Mouse (Mus musculus) MEL (cell line): Measurements from ENCODE around the gene Rpl9-ps6. TPM values are rescaled to one million over a fixed set of nuclear protein-coding genes. Genes with fewer than 3 reads are reported as not detected.

Source experiments
- DNase-seq: peaks from one replicate; pipeline ENCODE4 v3.0.0; 2011; ENCODE audit warnings: low read depth, low spot score
- H3K27ac ChIP-seq: 2 replicates; pipeline ENCODE4 v1.5.1; 2012; ENCODE audit warnings: low read depth, mild to moderate bottlenecking, control low read depth, low read length, moderate library complexity; ENCODE audit not compliant: control insufficient read depth
- H3K27me3 ChIP-seq, 2 experiments: fragments of 150-350 bp in 1 of 2; sonication (generic) in 1 of 2; 2 replicates each; pipeline ENCODE4 v1.6.1; 2012; ENCODE audit warnings: low read length in 2 of 2, mild to moderate bottlenecking in 2 of 2, improper control_type of control experiment in 1 of 2, moderate library complexity in 1 of 2; ENCODE audit not compliant: insufficient read depth in 2 of 2, control insufficient read depth in 1 of 2
- H3K36me3 ChIP-seq, 2 experiments: 2 replicates each; pipeline ENCODE4 v1.6.1; 2012 to 2014; ENCODE audit warnings: low read length in 2 of 2, improper control_type of control experiment in 1 of 2, inconsistent platforms in 1 of 2, mild to moderate bottlenecking in 1 of 2; ENCODE audit not compliant: insufficient read depth in 2 of 2, control insufficient read depth in 1 of 2
- H3K4me1 ChIP-seq, 2 experiments: fragments of 150-350 bp in 1 of 2; sonication (generic) in 1 of 2; 2 replicates each; pipeline ENCODE4 v1.6.1; 2012; ENCODE audit warnings: low read length in 2 of 2, improper control_type of control experiment in 1 of 2, mild to moderate bottlenecking in 1 of 2; ENCODE audit not compliant: insufficient read depth in 2 of 2, control insufficient read depth in 1 of 2
- H3K4me3 ChIP-seq, 2 experiments: fragments of 150-350 bp in 1 of 2; sonication (generic) in 1 of 2; 2 replicates each; pipeline ENCODE4 v1.5.1; 2012; ENCODE audit warnings: low read depth in 2 of 2, low read length in 2 of 2, mild to moderate bottlenecking in 2 of 2, moderate library complexity in 2 of 2, control low read depth in 1 of 2, improper control_type of control experiment in 1 of 2; ENCODE audit not compliant: control insufficient read depth in 1 of 2, insufficient read depth in 1 of 2
- H3K79me2 ChIP-seq: 2 replicates; pipeline ENCODE4 v1.6.1; 2012; ENCODE audit warnings: mild to moderate bottlenecking, low read length, moderate library complexity; ENCODE audit not compliant: control insufficient read depth, poor library complexity, insufficient read depth
- H3K9ac ChIP-seq: 2 replicates; pipeline ENCODE4 v1.6.1; 2012; ENCODE audit warnings: low read depth, mild to moderate bottlenecking, control low read depth, low read length, moderate library complexity; ENCODE audit not compliant: control insufficient read depth, poor library complexity, severe bottlenecking
- H3K9me3 ChIP-seq: fragments of 150-350 bp; sonication (generic); replicated peaks from 2 replicates; pipeline ENCODE4 v1.6.1; 2012; ENCODE audit warnings: mild to moderate bottlenecking, low read length, improper control_type of control experiment, moderate library complexity; ENCODE audit not compliant: insufficient read depth
- BHLHE40 ChIP-seq: IDR thresholded peaks from 2 replicates; pipeline ENCODE4 v1.6.1; 2012; ENCODE audit warnings: low read depth, mild to moderate bottlenecking, inconsistent platforms, low read length, improper control_type of control experiment, borderline replicate concordance
- CHD1 ChIP-seq: IDR thresholded peaks from 2 replicates; pipeline ENCODE4 v1.6.1; 2012; ENCODE audit warnings: low read depth, mild to moderate bottlenecking, inconsistent platforms, low read length, improper control_type of control experiment
- CHD2 ChIP-seq: IDR thresholded peaks from 2 replicates; pipeline ENCODE4 v1.6.1; 2011; ENCODE audit warnings: low read length, improper control_type of control experiment
- CTCF ChIP-seq, 3 experiments: IDR thresholded peaks in 2 of 3; conservative IDR thresholded peaks in 1 of 3; 2 replicates each; pipeline ENCODE4 v1.5.1; 2011 to 2012; ENCODE audit warnings: low read length in 3 of 3, low read depth in 2 of 3, mild to moderate bottlenecking in 2 of 3, improper control_type of control experiment in 1 of 3, inconsistent platforms in 1 of 3, mixed read lengths in 1 of 3, moderate library complexity in 1 of 3; ENCODE audit not compliant: control insufficient read depth in 1 of 3, insufficient read depth in 1 of 3, poor library complexity in 1 of 3, severe bottlenecking in 1 of 3
- E2F4 ChIP-seq: IDR thresholded peaks from 2 replicates; pipeline ENCODE4 v1.6.1; 2011; ENCODE audit warnings: low read depth, low read length, improper control_type of control experiment, borderline replicate concordance
- EP300 ChIP-seq, 2 experiments: IDR thresholded peaks; 2 replicates each; pipeline ENCODE4 v1.6.1; 2011; ENCODE audit warnings: improper control_type of control experiment in 2 of 2, low read length in 2 of 2, low read depth in 1 of 2, mild to moderate bottlenecking in 1 of 2
- ETS1 ChIP-seq: IDR thresholded peaks from 2 replicates; pipeline ENCODE4 v1.6.1; 2012; ENCODE audit warnings: low read depth, mild to moderate bottlenecking, inconsistent platforms, low read length, improper control_type of control experiment, moderate library complexity
- GATA1 ChIP-seq: IDR thresholded peaks from 2 replicates; pipeline ENCODE4 v1.6.1; 2011; ENCODE audit warnings: low read depth, low read length, improper control_type of control experiment
- MAFK ChIP-seq: IDR thresholded peaks from 2 replicates; pipeline ENCODE4 v1.6.1; 2011; ENCODE audit warnings: low read depth, mild to moderate bottlenecking, low read length, improper control_type of control experiment, borderline replicate concordance
- MAZ ChIP-seq: IDR thresholded peaks from 2 replicates; pipeline ENCODE4 v1.6.1; 2012; ENCODE audit warnings: low read depth, mild to moderate bottlenecking, inconsistent platforms, low read length, improper control_type of control experiment
- MEF2A ChIP-seq: IDR thresholded peaks from 2 replicates; pipeline ENCODE4 v1.6.1; 2014; ENCODE audit warnings: low read depth, mild to moderate bottlenecking, inconsistent platforms, low read length, improper control_type of control experiment; ENCODE audit not compliant: poor library complexity, insufficient replicate concordance, severe bottlenecking; ENCODE audit errors: extremely low read depth
- MXI1 ChIP-seq: IDR thresholded peaks from 2 replicates; pipeline ENCODE4 v1.6.1; 2011; ENCODE audit warnings: mild to moderate bottlenecking, low read depth, low read length, improper control_type of control experiment
- MYB ChIP-seq: IDR thresholded peaks from 2 replicates; pipeline ENCODE4 v1.6.1; 2011; ENCODE audit warnings: mild to moderate bottlenecking, low read depth, low read length, improper control_type of control experiment
- MYC ChIP-seq: IDR thresholded peaks from 2 replicates; pipeline ENCODE4 v1.6.1; 2011; ENCODE audit warnings: low read depth, mild to moderate bottlenecking, low read length, improper control_type of control experiment, moderate library complexity
- NELFE ChIP-seq: IDR thresholded peaks from 2 replicates; pipeline ENCODE4 v1.6.1; 2011; ENCODE audit warnings: low read depth, low read length, improper control_type of control experiment
- NRF1 ChIP-seq: IDR thresholded peaks from 2 replicates; pipeline ENCODE4 v1.6.1; 2014; ENCODE audit warnings: low read depth, mild to moderate bottlenecking, inconsistent platforms, low read length, improper control_type of control experiment, moderate library complexity; ENCODE audit not compliant: poor library complexity, insufficient read depth, severe bottlenecking
- POLR2A ChIP-seq, 2 experiments: IDR thresholded peaks; 2 replicates each; pipeline ENCODE4 v1.6.1; 2011 to 2012; ENCODE audit warnings: low read length in 2 of 2, mild to moderate bottlenecking in 2 of 2, control low read depth in 1 of 2, improper control_type of control experiment in 1 of 2, low read depth in 1 of 2, moderate library complexity in 1 of 2; ENCODE audit not compliant: control insufficient read depth in 1 of 2, insufficient read depth in 1 of 2, poor library complexity in 1 of 2
- POLR2AphosphoS2 ChIP-seq: IDR thresholded peaks from 2 replicates; pipeline ENCODE4 v1.6.1; 2011; ENCODE audit warnings: low read length, improper control_type of control experiment
- SIN3A ChIP-seq: IDR thresholded peaks from 2 replicates; pipeline ENCODE4 v1.6.1; 2012; ENCODE audit warnings: low read length, improper control_type of control experiment, inconsistent platforms
- SMC3 ChIP-seq: IDR thresholded peaks from 2 replicates; pipeline ENCODE4 v1.6.1; 2011; ENCODE audit warnings: low read depth, low read length, improper control_type of control experiment
- TAL1 ChIP-seq: IDR thresholded peaks from 2 replicates; pipeline ENCODE4 v1.6.1; 2012; ENCODE audit warnings: mild to moderate bottlenecking, inconsistent platforms, low read length, moderate library complexity, mixed read lengths
- TBP ChIP-seq: IDR thresholded peaks from 2 replicates; pipeline ENCODE4 v1.8.0; 2011; ENCODE audit warnings: low read depth, low read length, improper control_type of control experiment
- TCF12 ChIP-seq: IDR thresholded peaks from 2 replicates; pipeline ENCODE4 v1.6.1; 2014; ENCODE audit warnings: low read depth, mild to moderate bottlenecking, inconsistent platforms, low read length, improper control_type of control experiment, moderate library complexity
- UBTF ChIP-seq: IDR thresholded peaks from 2 replicates; pipeline ENCODE4 v1.6.1; 2012; ENCODE audit warnings: low read depth, mild to moderate bottlenecking, inconsistent platforms, low read length, improper control_type of control experiment, moderate library complexity, borderline replicate concordance; ENCODE audit not compliant: insufficient read depth
- ZKSCAN1 ChIP-seq: IDR thresholded peaks from 2 replicates; pipeline ENCODE4 v1.6.1; 2012; ENCODE audit warnings: low read depth, mild to moderate bottlenecking, inconsistent platforms, low read length, improper control_type of control experiment, moderate library complexity
- ZMIZ1 ChIP-seq: IDR thresholded peaks from 2 replicates; pipeline ENCODE4 v1.6.1; 2012; ENCODE audit warnings: low read depth, mild to moderate bottlenecking, inconsistent platforms, low read length, improper control_type of control experiment, moderate library complexity
- polyA plus RNA-seq, 2 experiments: library from polyadenylated mRNA; stranded (reverse) in 1 of 2; unstranded in 1 of 2; fragments of >175 nt in 1 of 2; fragments of >200 nt in 1 of 2; gene quantifications; 2 replicates each; pipeline versions ENCODE4 v1.2.1 to v1.2.4; 2012; ENCODE audit warnings: low replicate concordance in 2 of 2, low read depth in 1 of 2; ENCODE audit not compliant: insufficient read length in 2 of 2, insufficient read depth in 1 of 2, missing spikeins in 1 of 2
- total RNA-seq: library from RNA; depleted of rRNA; stranded (reverse); fragments of 300-350 nt; gene quantifications from 2 replicates; pipeline ENCODE4 v1.2.3, GENCODE M21; 2012

The Rpl9-ps6 gene
- total and polyA plus RNA-seq, 3 experiments, result 95.5 to 161 TPM; not detected in 1

- no peak for TF ChIP-seq MYB
- TF ChIP-seq GATA1, result no peak
Observed at GRCm38 (mm10) chr19:32485681-32486105, 19.3 kb upstream of the Rpl9-ps6 start, which contains the start of gene Minpp1 (continued).

- 0 out of 2 replicates have a peak, but pooled peaks have one; percentile 11 for TF ChIP-seq SMC3
- peak; percentile 84 for TF ChIP-seq ZMIZ1
- peak; percentile 89 for TF ChIP-seq ETS1
- TF ChIP-seq TBP, result peak; percentile 77
- TF ChIP-seq MYB, result no peak
- TF ChIP-seq POLR2A (IDR thresholded peaks at IDR 0.05; ENCODE audit: control insufficient read depth in 1 of 2, insufficient read depth in 1 of 2, low read depth in 1 of 2, low read length in 2 of 2, poor library complexity in 1 of 2), result no peak; a peak in 1 of 4 replicates
- peak; percentile 90; the same call in 1 of the 2 replicates for TF ChIP-seq POLR2AphosphoS2
- TF ChIP-seq MXI1, result no peak
- TF ChIP-seq SIN3A, result peak; percentile 55; the same call in 1 of the 2 replicates
- TF ChIP-seq EP300 (IDR thresholded peaks at IDR 0.05; ENCODE audit: low read depth in 1 of 2, low read length in 2 of 2), result peak in 1 of 2 experiments; percentile 44; a peak in 1 of 4 replicates
- TF ChIP-seq CHD1, result peak; percentile 62
- TF ChIP-seq TCF12, result peak; percentile 36; the same call in 1 of the 2 replicates
- TF ChIP-seq NRF1, result no peak
- TF ChIP-seq NELFE, result peak; percentile 62
- TF ChIP-seq E2F4, result 0 out of 2 replicates have a peak, but pooled peaks have one; percentile 22
- TF ChIP-seq MYC, result peak; percentile 26; the same call in 1 of the 2 replicates
- H3K9ac ChIP-seq, result peak overlapping the region; percentile 92
- peaks cover 5 to 42% of the 10 kb centered on the region in 2 experiments; a peak in 3 of 4 replicates for H3K36me3 ChIP-seq
- peak overlapping the region; percentile 97 for H3K27ac ChIP-seq
- H3K4me3 ChIP-seq, result peak overlapping the region; percentile 70 to 88
- peaks cover 11 to 28% of the 10 kb centered on the region in 2 experiments for H3K4me1 ChIP-seq
- H3K79me2 ChIP-seq, result peaks cover 46% of the 10 kb centered on the region
- peak; percentile 80 for DNase-seq
- H3K9me3 ChIP-seq, result no peaks in the 10 kb centered on the region
- H3K27me3 ChIP-seq, result no peaks in the 10 kb centered on the region
Observed at GRCm38 (mm10) chr19:32484941-32485660, 18.7 kb upstream of the Rpl9-ps6 start.

- Histone ChIP-seq H3K27me3 (no peaks in the 10 kb centered on the region), H3K9me3 (no peaks in the 10 kb centered on the region), H3K4me3 (peak overlapping the region in 1 of 2 experiments; percentile 27; a peak in 2 of 4 replicates)
- peak; percentile 92 for TF ChIP-seq GATA1
- TF ChIP-seq UBTF, result no peak
- 0 out of 2 replicates have a peak, but pooled peaks have one; percentile 10 for TF ChIP-seq MYC
- TF ChIP-seq CTCF (IDR thresholded peaks at IDR 0.05 in 2 of 3, conservative IDR thresholded peaks at IDR 0.05 in 1 of 3; ENCODE audit: control insufficient read depth in 1 of 3, insufficient read depth in 1 of 3, low read depth in 2 of 3, low read length in 3 of 3, poor library complexity in 1 of 3, severe bottlenecking in 1 of 3), result no peak
- peak; percentile 80 to 86 for TF ChIP-seq EP300 (IDR thresholded peaks at IDR 0.05; ENCODE audit: low read depth in 1 of 2, low read length in 2 of 2)
- no peak for TF ChIP-seq SMC3
- TF ChIP-seq SIN3A, result peak; percentile 42; the same call in 1 of the 2 replicates
- TF ChIP-seq POLR2A (IDR thresholded peaks at IDR 0.05; ENCODE audit: control insufficient read depth in 1 of 2, insufficient read depth in 1 of 2, low read depth in 1 of 2, low read length in 2 of 2, poor library complexity in 1 of 2), result no peak
- TF ChIP-seq TCF12, result peak; percentile 82
- TF ChIP-seq ZKSCAN1, result no peak
- TF ChIP-seq MAFK, result no peak
- no peak for TF ChIP-seq MEF2A
- no peak for TF ChIP-seq MAZ
- TF ChIP-seq BHLHE40, result no peak
- TF ChIP-seq TAL1, result no peak
- TF ChIP-seq NRF1, result no peak
- no peak for TF ChIP-seq CHD2
- peak; percentile 70 for TF ChIP-seq ETS1
- TF ChIP-seq, all 39 proteins: peak for 6
- Histone ChIP-seq H3K79me2 (peaks cover 17% of the 10 kb centered on the region), H3K4me1 (peaks cover 26 to 51% of the 10 kb centered on the region in 2 experiments), H3K27ac (peak overlapping the region; percentile 90), H3K9ac (peak overlapping the region; percentile 61), H3K36me3 (peaks cover 0 to 62% of the 10 kb centered on the region in 2 experiments; a peak in 2 of 4 replicates)
- no peak for DNase-seq
Observed at GRCm38 (mm10) chr19:32481511-32481910, 15.1 kb upstream of the Rpl9-ps6 start.
